Mouse (Mus musculus) kidney, adult 2 months (tissue): Measurements from ENCODE around the gene Vmn2r24. TPM values are rescaled to one million over a fixed set of nuclear protein-coding genes. Genes with fewer than 3 reads are reported as not detected.
"Not testable (repeated sequence)": the region's sequence is repeated elsewhere in the genome, so short reads cannot be mapped to it uniquely, and the experiment has no call there.

Source experiments
- DNase-seq: peaks from one replicate; pipeline ENCODE4 v3.0.0; 2021
- H3K27ac ChIP-seq: fragments of 200-500 bp; 2 replicates; pipeline ENCODE4 v1.5.1; 2012; ENCODE audit warnings: low read depth, low read length, control low read depth, inconsistent platforms; ENCODE audit not compliant: insufficient read depth
- H3K27me3 ChIP-seq: fragments of 200-500 bp; replicated peaks from 2 replicates; pipeline ENCODE4 v1.6.1; 2012; ENCODE audit warnings: mild to moderate bottlenecking, moderate library complexity, low read length, inconsistent platforms; ENCODE audit not compliant: control insufficient read depth, insufficient read depth
- H3K36me3 ChIP-seq: fragments of 200-500 bp; 2 replicates; pipeline ENCODE4 v1.6.1; 2012; ENCODE audit warnings: mild to moderate bottlenecking, moderate library complexity, low read length, inconsistent platforms; ENCODE audit not compliant: control insufficient read depth, insufficient read depth
- H3K4me1 ChIP-seq: fragments of 200-500 bp; 2 replicates; pipeline ENCODE4 v1.6.1; 2011; ENCODE audit warnings: low read length; ENCODE audit not compliant: control insufficient read depth, insufficient read depth
- H3K4me3 ChIP-seq: fragments of 200-500 bp; 2 replicates; pipeline ENCODE4 v1.5.1; 2011; ENCODE audit warnings: mild to moderate bottlenecking, low read depth, low read length, control low read depth; ENCODE audit not compliant: insufficient read depth
- CTCF ChIP-seq: fragments of 200-500 bp; conservative IDR thresholded peaks from 2 replicates; pipeline ENCODE4 v1.5.1; 2011; ENCODE audit warnings: low read depth, mild to moderate bottlenecking, control low read depth, low read length, moderate library complexity, mixed read lengths; ENCODE audit not compliant: insufficient read depth, insufficient read length
- POLR2A ChIP-seq: fragments of 200-500 bp; IDR thresholded peaks from one replicate; pipeline ENCODE4 v1.6.1; 2011; ENCODE audit warnings: low read depth, low read length, control low read depth
- WGBS: fragments of 180-500 bp; shearing (Covaris S2); methylation state at CpG from one replicate; pipeline ENCODE4 v1.1.7; 2018; 5-methylcytosine and 5-hydroxymethylcytosine counted together
- polyA plus RNA-seq: library from polyadenylated mRNA; depleted of rRNA; stranded (reverse); fragments of >200 nt; gene quantifications from 2 replicates; pipeline ENCODE4 v1.2.3, GENCODE M21; 2012; rRNA removed

Gene Vmn2r24
- not detected in 2 replicates for polyA plus RNA-seq

DNA sequence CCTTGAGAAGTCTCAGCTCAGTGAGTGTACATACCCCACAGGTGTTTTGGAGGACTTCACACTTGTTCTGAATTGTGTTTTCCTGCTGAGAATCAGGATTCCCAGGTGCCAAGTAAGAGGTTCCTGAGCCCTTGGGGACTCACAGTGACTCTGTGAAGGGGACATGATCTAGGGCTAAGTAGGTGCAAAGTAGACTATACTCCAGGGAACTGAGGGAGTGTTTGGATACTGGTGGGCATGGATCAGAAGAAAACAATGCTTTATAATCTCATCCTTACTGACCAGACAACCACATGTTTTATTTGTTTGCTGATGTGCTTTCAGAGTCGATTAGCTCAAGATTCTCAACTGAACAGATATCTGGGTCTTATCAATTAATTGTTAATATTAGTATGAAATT is at the start of gene Vmn2r24:
Gene Vmn2r24, plus strand, starts transcription at position 301 of the 400 bp plus-strand sequence.
- TF ChIP-seq CTCF = no peak
- TF ChIP-seq POLR2A = no peak
- WGBS = 76% methylated on average over 1 of the region's 1 CpGs
- H3K36me3 ChIP-seq = no peaks in the 10 kb centered on the region

DNA sequence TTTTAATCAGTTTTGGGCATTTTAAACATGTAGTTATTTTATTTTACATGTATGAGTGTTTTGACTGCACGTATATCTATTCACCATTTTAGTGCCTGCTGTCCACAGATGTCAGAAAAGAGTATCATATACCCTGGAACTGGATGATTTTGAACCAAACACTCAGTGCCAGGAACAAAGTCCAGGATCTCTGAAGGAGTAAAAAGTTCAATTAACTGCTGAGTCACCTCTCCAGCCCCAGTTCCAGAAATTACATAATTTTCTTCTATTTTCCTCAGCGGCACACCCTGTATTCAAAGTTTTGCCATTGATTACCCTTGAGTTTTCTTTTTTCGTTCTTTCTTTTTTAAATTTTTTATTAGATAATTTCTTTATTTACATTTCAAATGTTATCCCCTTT is 8.6 kb upstream of the Vmn2r24 start:
- no peak for TF ChIP-seq POLR2A
- no peak for TF ChIP-seq CTCF
- H3K4me3 ChIP-seq = no peak overlapping the region
- WGBS = 62% methylated on average over 3 of the region's 3 CpGs
- DNase-seq = peak; percentile 64
- no peak overlapping the region for H3K27ac ChIP-seq
- H3K36me3 ChIP-seq = no peaks in the 10 kb centered on the region
- H3K4me1 ChIP-seq = no peaks in the 10 kb centered on the region
- no peaks in the 10 kb centered on the region for H3K27me3 ChIP-seq

More for the DNA sequence above, at the start of gene Vmn2r24:
- H3K27me3 ChIP-seq = no peaks in the 10 kb centered on the region
- DNase-seq = no peak
- H3K4me3 ChIP-seq = no peak within 1 kb of the TSS
- no peaks in the 10 kb centered on the region for H3K4me1 ChIP-seq
- no peak within 1 kb of the TSS for H3K27ac ChIP-seq

DNA sequence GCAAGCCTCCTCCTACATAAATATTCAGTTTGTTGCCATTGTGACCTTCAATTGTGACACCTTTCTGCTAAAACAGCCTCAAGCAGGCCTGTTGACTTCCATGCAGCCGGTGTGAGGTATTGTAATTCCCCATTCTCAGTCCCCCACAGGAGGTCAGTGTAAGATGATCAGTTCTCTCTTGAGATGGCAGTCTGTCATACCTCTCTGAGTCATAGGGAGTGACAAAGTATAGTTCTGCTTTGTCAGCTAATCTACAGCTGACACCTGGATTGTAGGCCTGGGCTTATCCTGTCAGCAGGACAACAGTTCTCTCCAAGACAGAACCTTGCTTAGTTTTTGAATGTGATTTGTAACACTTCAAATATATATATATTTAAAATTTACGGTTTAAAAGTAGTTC is 6.2 kb downstream of the Vmn2r24 start:
- Histone ChIP-seq H3K4me3 (no peak overlapping the region), H3K4me1 (no peaks in the 10 kb centered on the region), H3K27me3 (no peaks in the 10 kb centered on the region), H3K27ac (no peak overlapping the region), H3K36me3 (no peaks in the 10 kb centered on the region)
- DNase-seq = no peak
- 64% methylated on average over 2 of the region's 2 CpGs for WGBS
- TF ChIP-seq POLR2A (no peak), CTCF (no peak)

DNA sequence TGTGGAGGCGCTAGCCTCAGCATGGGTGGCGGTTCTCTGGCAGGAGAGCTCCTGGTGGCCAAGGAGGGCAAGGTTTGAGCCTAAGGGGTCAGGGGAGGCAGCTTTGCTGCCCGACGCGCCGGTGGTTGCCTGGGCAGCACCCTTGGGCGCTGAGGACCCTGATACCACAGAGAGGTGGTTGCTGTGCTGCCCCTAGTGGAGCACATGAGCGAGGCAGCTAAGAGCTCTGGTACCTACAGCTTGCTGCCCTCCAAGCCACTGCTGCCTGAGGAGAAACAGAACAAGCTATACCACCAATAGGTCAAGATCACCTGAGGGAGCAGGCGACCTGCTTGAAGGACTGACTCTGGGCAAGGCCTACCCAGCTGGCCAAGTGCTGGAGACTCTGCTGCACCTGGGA is 15.1 kb downstream of the Vmn2r24 start:
- H3K27ac ChIP-seq = no peak overlapping the region
- H3K4me3 ChIP-seq = no peak overlapping the region
- TF ChIP-seq POLR2A (no peak), CTCF (no peak)
- no peak for DNase-seq
- no peaks in the 10 kb centered on the region for H3K4me1 ChIP-seq
- 47% methylated on average over 9 of the region's 9 CpGs for WGBS
- no peaks in the 10 kb centered on the region for H3K36me3 ChIP-seq
- no peaks in the 10 kb centered on the region for H3K27me3 ChIP-seq

DNA sequence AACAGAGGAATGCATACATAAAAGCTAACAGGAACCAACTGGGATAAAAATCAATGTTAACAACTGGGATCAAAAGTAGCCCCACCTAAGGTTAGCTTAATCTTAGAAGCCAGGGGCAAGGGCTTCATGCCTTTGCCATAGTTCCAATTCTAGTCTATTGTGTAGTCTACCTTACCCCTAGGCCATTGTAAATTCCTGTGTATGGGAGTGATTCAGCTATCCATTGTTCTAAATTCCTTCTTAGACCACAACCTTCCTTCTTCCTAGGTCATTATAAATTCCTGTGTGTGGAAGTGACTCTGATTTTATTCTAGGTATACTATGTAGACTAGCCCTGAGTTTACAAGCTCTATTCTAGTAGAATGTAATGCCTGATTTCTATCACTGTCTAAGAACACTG is 31.6 kb downstream of the Vmn2r24 start:
- H3K36me3 ChIP-seq, H3K4me1 ChIP-seq, H3K4me3 ChIP-seq, H3K27me3 ChIP-seq, DNase-seq, H3K27ac ChIP-seq: not testable (repeated sequence)

DNA sequence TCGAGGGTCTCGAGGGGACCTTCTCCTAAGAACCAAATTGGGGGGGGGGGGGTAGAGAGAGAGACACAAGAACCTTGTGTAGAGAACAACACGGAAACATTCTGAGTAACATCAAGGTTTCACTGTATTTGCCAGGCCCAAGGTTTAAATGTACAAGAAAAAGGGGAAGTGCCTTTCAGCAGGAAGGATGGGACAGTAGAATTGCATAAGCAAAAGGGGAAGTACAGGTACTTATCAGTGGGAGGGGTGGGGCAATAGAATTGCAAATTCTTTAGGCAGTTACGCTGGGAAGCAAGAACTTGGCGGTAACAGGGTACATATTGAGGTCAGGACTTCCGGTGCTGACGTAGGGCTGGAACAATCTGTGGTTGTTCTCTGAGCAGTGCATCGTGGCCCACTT is 41.3 kb downstream of the Vmn2r24 start:
- TF ChIP-seq CTCF (no peak), POLR2A (no peak)
- Histone ChIP-seq H3K4me1 (no peaks in the 10 kb centered on the region), H3K4me3 (no peak overlapping the region), H3K36me3 (no peaks in the 10 kb centered on the region), H3K27me3 (no peaks in the 10 kb centered on the region), H3K27ac (no peak overlapping the region)
- 83% methylated on average over 8 of the region's 8 CpGs for WGBS
- DNase-seq = no peak

DNA sequence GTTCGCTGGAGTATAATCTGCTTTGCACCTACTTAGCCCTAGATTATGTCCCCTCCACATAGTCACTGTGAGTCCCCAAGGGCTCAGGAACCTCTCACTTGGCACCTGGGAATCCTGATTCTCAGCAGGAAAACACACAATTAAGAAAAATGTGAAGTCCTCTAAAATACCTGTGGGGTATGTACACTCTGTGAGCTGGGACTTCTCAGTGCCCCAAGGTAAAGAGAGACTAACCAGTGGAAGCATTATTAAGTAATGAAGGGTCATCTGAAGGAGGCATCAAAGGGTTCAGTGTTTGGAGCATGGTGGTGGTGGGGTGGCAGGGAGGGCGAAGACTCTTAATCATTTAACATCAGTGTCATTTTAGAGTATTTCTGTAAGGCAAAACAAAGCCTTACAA is 74.7 kb downstream of the Vmn2r24 start, which contains the start of gene Vmn2r25:
Gene Vmn2r25, minus strand, starts transcription at position 101 of the 400 bp plus-strand sequence.
- H3K27ac ChIP-seq, H3K27me3 ChIP-seq, H3K4me3 ChIP-seq, DNase-seq, H3K4me1 ChIP-seq, H3K36me3 ChIP-seq: not testable (repeated sequence)
- WGBS = 68% methylated on average over 2 of the region's 2 CpGs

Other genes starting within 250 kb of the Vmn2r24 start
- gene Vmn2r21, start 245.5 kb upstream of the Vmn2r24 start, polyA plus RNA-seq = not detected in 2 replicates
- gene Vmn2r22, start 128.2 kb upstream of the Vmn2r24 start, polyA plus RNA-seq = not detected in 2 replicates
- gene Vmn2r23, start 76.2 kb upstream of the Vmn2r24 start, polyA plus RNA-seq = not detected in 2 replicates
- not detected in 2 replicates for gene Vmn2r25, start 74.6 kb downstream of the Vmn2r24 start, polyA plus RNA-seq
- gene Vmn2r26, start 245.7 kb downstream of the Vmn2r24 start, polyA plus RNA-seq = not detected in 2 replicates